Mouse (Mus musculus) C2C12 (cell line): ENCODE measurements around the gene Anapc1.

ENCODE experiments used
- CEBPB ChIP-seq: IDR thresholded peaks from one replicate; pipeline ENCODE4 v1.6.1; 2011; ENCODE audit warnings: low read depth, mild to moderate bottlenecking, control low read depth, moderate library complexity
- CTCF ChIP-seq: IDR thresholded peaks from one replicate; pipeline ENCODE4 v1.5.1; 2011; ENCODE audit not compliant: control insufficient read depth, insufficient read depth, insufficient read length
- MAX ChIP-seq: IDR thresholded peaks from one replicate; pipeline ENCODE4 v1.6.1; 2011; ENCODE audit warnings: mild to moderate bottlenecking, control low read depth
- USF1 ChIP-seq: IDR thresholded peaks from one replicate; pipeline ENCODE4 v1.6.1; 2011; ENCODE audit warnings: low read depth, mild to moderate bottlenecking, control low read depth, moderate library complexity

- no peak for TF ChIP-seq MAX
- TF ChIP-seq USF1, result no peak
- TF ChIP-seq CTCF, result no peak
- TF ChIP-seq CEBPB, result no peak
These were observed 38.9 kb upstream of the Anapc1 start for GRCm38 (mm10) chr2:128726067-128726466.
